Mouse (Mus musculus): Measurements from ENCODE around the gene Gm6793. TPM values are rescaled to one million over a fixed set of nuclear protein-coding genes. Genes with fewer than 3 reads are reported as not detected.
A peak's percentile ranks its signal among the peaks of the same experiment; 100 is the strongest.

The Gm6793 gene
- polyA plus RNA-seq, 2 experiments from 2014 or later = 0.96 to 1.00 TPM

DNA sequence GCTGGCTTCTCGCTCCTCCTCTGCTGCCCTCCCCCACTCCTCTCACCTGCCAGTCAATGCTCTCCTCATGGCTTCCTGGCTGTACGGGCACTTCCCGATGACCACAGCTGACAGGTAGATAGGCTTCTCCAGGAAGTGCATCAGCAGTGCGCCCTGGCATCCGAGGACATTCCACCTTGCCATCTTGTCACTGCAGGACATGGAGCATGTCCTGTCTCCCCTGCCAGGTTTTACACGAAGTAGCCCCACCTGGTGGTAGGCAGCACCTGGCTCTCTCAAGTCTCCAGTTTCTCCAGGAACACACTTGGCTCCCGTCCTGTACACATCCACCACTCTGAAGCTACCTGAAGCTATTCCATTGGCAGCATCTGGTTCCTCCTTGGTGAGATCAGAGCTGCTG, 32.7 kb downstream of the Gm6793 start:
- ATAC-seq = no peak

DNA sequence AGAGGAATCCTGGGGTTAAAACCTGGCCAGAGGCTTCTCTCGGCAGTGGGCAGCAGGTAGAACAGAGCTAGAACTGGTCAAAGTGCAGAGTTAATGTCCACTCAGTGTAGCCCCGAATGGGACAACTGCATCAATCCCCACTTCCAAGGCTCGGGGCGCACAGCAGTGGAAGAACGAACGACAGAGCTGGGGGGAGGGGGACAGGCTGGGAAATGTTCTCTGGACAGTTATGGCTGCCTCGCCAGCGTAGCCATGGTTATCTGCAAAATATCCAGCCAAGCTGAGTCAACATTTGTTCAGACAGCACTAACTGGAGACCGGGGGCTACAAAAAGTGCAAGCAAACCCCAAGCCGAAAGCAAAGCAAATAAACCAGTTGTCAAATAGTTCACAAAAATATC, 36.7 kb downstream of the Gm6793 start:
- no peak for ATAC-seq

DNA sequence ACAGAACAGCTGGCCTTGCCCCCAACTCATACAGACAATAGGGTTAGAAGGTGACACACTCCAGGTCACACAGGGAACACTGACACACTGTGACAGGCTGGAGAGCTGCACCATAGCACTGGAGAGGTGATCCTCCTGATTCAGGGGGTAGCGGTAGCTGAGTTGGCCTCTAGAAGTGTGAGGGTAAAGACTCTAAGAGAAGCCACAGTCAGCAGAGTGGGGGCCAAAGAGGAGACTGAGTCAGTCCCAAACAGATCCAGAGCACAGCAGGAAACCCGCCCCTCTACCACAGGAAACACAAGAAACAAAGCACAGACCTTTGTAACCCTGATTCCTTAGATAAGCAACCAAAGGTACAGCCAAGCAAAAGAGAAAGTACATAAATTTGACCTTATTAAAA, 38.5 kb downstream of the Gm6793 start:
- peak; percentile 97 for ATAC-seq

DNA sequence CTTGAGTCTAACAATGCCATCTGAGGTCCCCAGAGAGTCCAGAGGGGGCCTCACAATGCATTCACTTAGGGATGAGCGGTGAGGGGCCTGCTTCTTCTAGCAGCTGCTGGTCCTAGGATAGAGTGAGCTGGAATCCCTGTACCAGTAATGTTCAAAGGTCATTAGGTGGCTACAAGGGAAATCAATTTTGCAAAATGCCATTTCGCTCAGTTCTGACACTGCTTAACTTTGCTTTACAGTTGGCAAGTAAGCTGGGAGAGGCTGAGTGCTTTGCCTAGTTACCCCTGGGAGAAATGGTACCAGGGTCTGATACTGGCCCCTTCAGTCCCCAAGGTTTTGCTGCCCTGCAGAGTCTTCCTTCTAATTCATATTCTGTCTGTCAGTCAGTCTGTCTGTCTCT, 39.1 kb downstream of the Gm6793 start:
- ATAC-seq = no peak

DNA sequence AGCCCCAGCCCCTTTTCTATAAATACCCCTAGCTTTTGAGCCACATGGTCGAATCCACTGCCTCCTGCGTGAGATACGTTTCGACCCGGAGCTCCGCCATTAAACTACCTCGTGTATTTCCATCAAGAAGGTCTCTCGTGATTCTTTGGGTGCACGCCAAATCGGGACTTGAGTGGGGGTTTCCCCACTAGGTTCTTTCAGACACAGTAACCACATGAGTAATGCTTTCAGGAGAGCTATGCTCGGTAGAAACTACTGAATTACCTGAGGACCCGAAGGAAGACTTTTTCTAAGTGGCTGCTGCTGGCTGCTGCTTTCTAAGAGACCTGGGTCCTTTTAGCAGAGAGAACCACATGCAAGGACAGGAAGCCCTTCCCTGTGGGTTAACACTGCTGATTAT, 40.7 kb downstream of the Gm6793 start:
- ATAC-seq = no peak

DNA sequence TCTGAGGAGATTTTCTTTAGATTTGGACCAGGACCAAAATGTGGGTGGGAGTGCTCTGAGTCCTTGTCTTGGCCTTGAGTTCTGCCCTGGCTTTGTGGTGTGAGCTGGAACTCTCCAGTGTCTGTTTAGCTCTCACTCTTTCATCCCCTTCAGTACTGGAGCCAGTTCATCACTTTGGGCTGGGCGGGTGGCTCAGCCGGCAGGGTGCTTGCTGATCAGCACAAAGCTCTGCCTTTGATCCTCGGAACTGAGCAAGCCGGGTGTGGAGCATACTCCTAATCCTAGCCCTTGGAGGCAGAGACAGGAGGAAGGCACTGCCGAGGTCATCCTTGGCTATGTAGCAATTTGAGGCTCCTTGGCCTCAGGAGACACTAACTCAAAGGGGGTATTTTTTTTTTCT, 45.8 kb downstream of the Gm6793 start:
- no peak for ATAC-seq

DNA sequence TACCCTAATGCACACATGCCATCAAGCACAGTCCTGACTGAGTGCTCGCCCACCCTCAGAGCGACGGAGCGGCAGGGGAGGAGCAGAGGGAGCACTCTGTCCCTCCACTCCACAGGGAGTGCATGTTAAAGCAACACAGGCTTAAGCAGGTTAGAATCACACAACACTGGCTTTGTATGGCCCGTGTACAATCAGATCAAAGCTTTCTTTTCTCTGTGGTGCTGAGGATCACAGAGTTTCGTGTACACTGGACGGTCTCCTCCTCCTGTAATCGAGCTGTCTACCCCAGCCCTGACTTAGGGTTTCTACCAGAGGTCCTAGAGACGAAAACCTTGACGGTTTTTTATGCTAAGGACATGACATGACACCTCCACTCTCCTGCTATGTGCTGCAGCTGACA, 46.3 kb downstream of the Gm6793 start:
- no peak for ATAC-seq

DNA sequence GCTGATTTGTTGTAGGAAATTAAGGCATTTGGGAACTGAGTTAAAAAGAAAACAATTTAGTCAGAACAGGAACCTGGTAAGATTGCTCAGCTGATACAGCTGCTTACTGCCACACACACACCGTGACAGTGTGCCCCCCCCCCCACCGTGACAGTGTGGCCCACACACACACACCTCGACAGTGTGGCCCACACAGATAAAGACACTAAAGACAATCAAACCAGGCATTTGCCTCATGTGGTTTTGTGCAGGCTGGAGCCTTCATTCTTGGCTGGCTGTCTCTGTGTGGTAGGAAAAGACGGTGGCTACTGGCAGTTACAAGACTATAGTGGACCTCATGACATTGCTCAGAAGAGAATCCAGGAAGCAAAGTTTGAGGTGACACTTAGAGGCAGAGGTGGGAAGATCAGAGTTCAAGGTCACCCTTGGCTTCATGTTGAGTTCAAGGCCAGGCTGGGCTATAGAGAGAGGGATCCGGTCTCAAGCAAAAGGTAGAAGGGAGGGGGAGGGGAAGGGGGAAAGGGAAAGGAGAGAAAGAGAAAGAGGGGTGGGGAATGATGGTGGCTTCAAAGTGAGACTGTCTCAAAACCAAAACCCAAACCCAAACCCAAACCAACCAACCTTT, 47.5 kb downstream of the Gm6793 start:
- ATAC-seq = no peak

DNA sequence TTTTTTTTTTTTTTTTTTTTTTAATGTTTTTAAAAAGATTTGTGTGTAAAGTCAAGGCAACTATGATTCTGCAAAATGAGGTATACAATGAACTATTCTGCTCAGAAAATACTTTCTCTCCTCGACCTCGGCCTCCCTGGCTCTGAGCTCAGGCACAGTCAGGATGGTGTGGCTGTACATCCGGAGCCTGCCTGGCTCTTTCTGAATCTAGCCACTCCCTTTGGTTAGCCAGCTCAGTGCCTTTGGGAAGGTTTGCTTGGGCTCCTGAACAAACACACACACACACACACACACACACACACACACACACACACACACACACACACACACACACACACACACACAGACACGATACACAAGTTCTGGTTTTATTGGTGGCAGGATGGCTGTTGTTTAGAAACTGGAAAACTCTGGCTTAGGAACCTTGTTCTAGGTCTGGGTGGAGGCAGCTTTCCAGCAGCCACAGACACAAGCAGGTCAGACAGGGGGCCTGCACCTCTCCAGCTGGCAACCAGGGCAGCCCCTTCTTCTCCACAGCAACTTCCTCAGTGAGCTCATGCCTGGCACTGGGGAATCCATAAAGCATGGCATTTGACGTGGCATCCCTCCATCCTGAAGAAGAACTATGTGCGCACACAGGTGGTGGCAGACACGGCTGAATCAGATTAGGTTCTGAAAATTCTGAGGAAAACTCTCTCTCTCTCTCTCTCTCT, 49.8 kb downstream of the Gm6793 start:
- no peak for ATAC-seq

DNA sequence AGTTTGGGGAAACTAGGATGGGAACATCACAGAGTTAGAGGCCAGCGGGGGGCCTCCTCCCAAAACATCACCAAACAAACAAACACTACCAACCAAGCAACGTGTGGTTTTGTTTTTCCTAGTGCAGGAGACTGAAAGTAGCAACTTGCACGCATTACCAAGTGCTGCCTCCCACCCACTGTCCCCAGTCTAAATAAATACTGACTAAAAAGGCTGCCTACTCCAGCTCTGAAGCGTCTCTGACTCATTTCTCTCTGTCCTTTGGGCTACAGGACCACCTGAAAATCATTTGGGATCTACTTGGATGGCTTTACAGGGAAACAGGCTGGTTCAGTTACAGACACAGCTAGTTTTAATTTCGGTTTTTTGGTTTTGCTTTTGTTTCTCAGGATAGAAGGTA, 50.5 kb downstream of the Gm6793 start:
- ATAC-seq = no peak

DNA sequence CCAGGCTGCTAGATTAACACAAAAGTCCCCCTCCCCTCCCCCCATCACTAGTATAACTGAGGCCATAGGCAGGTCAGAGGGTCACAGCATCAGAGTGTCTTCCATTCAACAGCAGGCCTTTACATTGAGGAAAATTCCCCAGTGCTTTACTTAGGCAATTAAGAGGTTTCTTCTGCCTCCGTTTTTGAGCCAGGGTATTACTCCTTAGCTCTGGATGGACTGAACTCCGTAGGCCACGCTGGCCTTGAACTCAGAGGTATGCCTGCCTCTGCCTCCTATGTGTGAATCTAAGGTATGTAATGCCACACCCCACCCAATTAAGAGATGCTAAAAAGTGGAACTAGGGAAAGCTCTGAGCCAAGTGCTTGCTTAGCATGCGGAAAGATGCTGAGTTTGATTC, 51.3 kb downstream of the Gm6793 start:
- ATAC-seq = no peak

Other genes with a start within 250 kb of the Gm6793 start
- 100 to 1,000 TPM; 120 to 140 TPM for gene Cfdp1, start 160.7 kb downstream of the Gm6793 start, polyA plus RNA-seq (2017; shearing (Covaris generic))
- gene Tmem170, start 138.3 kb downstream of the Gm6793 start, polyA plus RNA-seq (2017; shearing (Covaris generic)) = 1 to 10 TPM; 7.5 to 9.2 TPM
- gene Chst5, start 104.6 kb downstream of the Gm6793 start, polyA plus RNA-seq (2017; shearing (Covaris generic)) = not detected
- gene Tmem231, start 81.2 kb downstream of the Gm6793 start, polyA plus RNA-seq (2017; shearing (Covaris generic)) = 1 to 10 TPM; 2.5 to 3.5 TPM
- gene Gabarapl2, start 74.3 kb downstream of the Gm6793 start, polyA plus RNA-seq (2017; shearing (Covaris generic)) = 100 to 1,000 TPM; 205 to 239 TPM
- gene Adat1, start 22.7 kb downstream of the Gm6793 start, polyA plus RNA-seq (2017; shearing (Covaris generic)) = 1 to 10 TPM; 7.9 to 8.7 TPM
- 100 to 1,000 TPM; 166 to 286 TPM for gene Kars, start 3.7 kb downstream of the Gm6793 start, polyA plus RNA-seq (2017; shearing (Covaris generic))
- gene Terf2ip, start 3.6 kb downstream of the Gm6793 start, polyA plus RNA-seq (2017; shearing (Covaris generic)) = 10 to 100 TPM in 1 of 2 experiments, 1 to 10 TPM in 1; 9.9 to 11.4 TPM

Data from CD4-positive, CD25-positive, alpha-beta regulatory T cell, adult 4 months (primary cell).